Mouse (Mus musculus) gastrocnemius, adult 8-10 months (tissue): ENCODE measurements around the gene Fah. TPM values are rescaled to one million over a fixed set of nuclear protein-coding genes. Genes with fewer than 3 reads are reported as not detected.

Source experiments
- DNase-seq, 2 experiments: peaks; one replicate each; pipeline ENCODE4 v3.0.0; 2022; ENCODE audit warnings: low spot score in 2 of 2
- total RNA-seq, 4 experiments: library from RNA; stranded (reverse); gene quantifications; 2 replicates each; pipeline ENCODE4 v1.2.4; 2022

The Fah gene
- total RNA-seq = 1 to 10 TPM in 3 of 4 experiments, under 1 TPM in 1; 0.75 to 3.4 (median 1.8) TPM

GRCm38 (mm10) chr7:84606293-84606749 lies at the start of gene Fah:
Gene Fah, minus strand, starts transcription at chr7:84606722.
- peak; percentile 17 to 20 for DNase-seq

DNA sequence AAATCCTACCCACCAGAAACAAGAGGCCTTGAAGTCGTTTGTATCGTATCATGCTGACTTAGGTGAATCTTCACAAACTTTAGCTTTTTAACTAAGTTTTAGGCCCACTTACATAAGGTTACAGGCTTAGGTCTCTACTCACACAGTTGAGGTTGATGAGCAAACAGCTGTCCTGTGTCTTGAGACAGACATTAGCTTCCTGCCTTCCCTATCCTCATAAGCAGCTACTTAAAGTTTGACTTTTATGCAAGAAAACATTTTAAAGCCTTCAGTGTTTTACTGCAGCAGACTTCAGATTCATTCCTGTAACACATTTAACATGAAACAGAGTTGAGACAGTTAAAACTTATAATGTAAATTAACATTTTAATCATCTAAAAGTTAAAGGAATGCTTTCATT lies 46.2 kb upstream of the Fah start:
- no peak for DNase-seq

GRCm38 (mm10) chr7:84651987-84652321 lies 45.4 kb upstream of the Fah start:
- DNase-seq = no peak

DNA sequence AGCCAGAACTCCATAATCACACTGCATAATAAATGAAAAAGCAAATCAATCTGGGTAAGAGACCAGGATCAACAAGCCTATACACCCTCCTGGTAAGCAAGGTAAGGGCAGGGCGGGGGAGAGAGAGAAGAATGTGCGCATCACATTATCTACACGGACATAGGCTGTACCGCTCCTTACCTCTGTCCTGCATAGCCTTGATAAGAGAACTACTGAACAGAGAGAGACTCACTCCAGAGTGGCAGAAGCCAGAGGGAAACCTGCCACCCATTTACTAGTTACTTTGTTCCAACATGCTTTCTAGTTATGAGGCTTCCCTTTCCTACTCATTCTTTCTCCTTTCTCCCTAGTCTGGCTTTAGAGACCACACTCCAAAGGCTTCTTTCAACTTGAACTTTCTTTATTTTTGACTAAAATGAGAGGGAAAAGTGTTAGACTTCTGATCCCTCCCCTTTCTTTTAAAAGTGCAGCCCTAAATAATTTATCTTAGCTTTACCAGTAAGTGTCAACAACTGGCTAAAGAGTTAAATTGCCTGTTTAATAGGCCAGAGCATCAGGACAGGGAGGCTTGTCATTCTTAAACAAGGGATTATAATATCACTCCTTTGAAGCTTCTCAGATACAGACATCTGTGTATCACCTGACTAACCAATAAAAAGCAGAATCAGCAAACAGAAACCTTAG lies 44.9 kb upstream of the Fah start:
- DNase-seq = no peak

GRCm38 (mm10) chr7:84649016-84649415 lies 42.5 kb upstream of the Fah start:
- no peak for DNase-seq

DNA sequence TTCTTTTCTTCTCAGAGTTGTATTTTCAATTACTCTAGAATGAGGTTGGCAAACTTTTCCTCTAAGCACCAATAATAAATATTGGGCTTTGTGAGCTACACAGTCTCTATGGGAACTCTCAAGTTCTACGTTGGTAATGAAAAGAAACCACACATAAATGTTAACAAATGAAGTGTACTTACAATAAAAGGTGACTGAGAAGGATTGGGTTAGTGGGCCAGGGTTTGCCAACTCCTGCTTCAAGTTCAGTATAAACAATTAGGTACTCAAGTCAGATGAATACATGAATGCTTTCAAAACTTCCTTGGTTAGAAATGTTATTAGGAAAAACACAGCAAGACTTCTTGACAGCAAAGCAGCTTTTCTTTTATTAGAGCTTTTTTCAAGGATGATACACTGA lies 39.7 kb upstream of the Fah start:
- no peak for DNase-seq

DNA sequence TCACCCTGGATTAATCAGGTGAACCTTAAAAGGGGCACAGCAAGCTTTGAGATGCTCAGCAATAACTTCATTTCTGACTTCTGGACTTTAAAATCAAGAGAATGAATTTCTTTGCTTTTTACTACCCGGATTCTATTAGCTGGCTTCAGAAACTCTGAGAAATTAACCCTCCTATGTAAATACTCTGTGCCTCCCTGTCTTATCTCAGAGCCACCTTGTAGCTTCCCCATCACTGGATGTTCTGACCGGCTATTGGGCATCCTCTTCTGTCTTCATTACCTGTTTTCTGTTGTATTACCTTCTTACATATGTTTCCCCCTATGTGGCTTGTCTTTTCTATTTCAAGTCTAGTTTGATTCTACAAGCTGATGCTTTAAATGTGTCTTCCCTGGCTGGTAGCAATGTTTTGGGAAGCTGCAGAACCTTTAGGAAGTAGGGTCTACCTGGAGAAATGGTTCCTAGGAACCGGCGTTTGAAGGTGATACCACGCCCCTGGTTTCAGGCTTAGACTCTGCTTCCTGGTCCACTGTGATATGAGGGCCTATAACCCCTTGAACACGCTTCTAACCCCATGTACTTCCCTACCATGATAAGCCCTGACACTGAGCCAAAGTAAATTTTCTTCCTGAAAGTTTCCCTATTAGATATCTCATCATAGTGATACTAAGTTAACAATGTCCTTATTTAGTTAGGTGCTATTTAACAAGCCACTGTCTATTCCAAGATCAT lies 36.9 kb upstream of the Fah start:
- no peak for DNase-seq

- DNase-seq = no peak
These were observed 35.8 kb upstream of the Fah start for GRCm38 (mm10) chr7:84642159-84642928.

DNA sequence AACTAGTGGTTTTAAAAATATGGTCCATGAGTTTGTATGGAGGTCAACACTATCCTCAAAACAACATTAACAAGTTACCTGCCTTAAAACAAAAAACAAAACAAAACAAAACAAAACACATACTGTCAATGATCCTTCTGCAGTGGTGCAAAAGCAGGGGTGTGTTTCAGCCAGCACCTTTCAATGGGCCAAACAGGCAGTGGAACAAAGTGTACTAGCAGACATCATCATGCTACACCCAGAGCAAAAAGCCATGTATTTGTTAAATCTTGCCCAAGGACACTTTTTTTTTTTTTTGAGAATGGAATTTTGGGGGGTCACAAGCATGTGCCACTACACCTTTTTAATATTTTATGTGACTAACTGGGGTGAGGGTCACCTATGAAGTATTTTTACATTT lies 30.4 kb upstream of the Fah start:
- no peak for DNase-seq

- DNase-seq = no peak
These were observed 25.4 kb upstream of the Fah start for GRCm38 (mm10) chr7:84631878-84632277.

- no peak for DNase-seq
These were observed 17.2 kb upstream of the Fah start for GRCm38 (mm10) chr7:84623718-84624117.

DNA sequence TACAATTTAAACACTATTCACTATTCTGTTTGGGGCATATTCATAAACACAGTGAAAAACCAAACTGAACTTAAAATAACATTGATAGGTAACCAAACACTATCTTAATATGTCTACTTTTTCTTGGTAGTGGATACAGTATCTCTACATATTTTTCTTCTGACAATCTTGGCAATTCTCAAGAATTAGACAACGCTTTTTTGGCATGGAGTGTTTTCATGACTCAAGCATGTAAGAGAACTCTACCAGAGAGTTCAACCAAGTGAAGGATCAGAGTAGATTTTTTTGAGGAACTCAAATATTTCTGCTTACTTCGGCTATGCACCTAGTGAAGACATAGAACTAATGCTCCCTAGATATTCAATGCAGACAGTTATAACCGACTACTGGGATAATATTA lies 14.4 kb upstream of the Fah start:
- DNase-seq = no peak

DNA sequence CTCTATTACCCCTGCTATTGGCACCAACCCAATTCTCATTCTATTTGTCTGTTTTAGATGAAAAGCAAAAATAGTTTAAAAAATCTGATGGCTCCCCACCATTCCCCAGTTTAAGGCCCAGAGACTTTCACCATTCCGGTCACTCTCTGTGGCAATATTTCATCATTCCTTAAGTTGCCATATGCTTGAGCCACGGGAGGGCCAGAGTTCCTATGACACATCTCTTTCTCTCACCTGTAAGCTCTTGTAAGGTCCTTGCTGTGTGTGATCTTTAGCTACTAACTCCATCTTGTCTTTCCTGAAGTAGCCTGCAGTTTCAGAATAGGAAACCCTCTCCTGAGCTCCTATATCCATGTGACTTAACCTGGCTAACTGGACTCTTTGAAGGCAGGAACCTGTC lies 12.4 kb upstream of the Fah start:
- DNase-seq = no peak

GRCm38 (mm10) chr7:84612445-84612844 lies 5.9 kb upstream of the Fah start:
- DNase-seq = no peak

DNA sequence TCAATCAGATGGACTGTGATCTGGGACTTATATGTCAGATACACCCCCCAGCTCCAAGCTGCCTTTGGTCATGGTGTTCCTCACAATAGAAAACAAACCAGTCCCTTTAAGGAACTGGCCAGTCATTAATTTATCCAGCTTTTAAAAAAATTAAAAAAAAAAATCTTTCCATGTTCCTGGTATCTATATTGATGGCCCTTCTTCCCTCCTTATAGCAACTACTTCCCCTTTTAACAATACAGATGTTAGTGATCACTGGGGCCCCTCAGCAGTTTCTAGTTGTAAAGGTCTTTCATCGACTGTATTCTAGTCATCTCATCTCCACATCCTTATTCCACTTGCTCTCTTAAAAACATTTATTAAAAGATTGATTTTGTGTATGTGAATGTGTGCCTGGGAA lies 5.1 kb upstream of the Fah start:
- no peak for DNase-seq

GRCm38 (mm10) chr7:84605704-84606292 lies 724 bp downstream of the Fah start:
- DNase-seq = peak; percentile 71 to 72

DNA sequence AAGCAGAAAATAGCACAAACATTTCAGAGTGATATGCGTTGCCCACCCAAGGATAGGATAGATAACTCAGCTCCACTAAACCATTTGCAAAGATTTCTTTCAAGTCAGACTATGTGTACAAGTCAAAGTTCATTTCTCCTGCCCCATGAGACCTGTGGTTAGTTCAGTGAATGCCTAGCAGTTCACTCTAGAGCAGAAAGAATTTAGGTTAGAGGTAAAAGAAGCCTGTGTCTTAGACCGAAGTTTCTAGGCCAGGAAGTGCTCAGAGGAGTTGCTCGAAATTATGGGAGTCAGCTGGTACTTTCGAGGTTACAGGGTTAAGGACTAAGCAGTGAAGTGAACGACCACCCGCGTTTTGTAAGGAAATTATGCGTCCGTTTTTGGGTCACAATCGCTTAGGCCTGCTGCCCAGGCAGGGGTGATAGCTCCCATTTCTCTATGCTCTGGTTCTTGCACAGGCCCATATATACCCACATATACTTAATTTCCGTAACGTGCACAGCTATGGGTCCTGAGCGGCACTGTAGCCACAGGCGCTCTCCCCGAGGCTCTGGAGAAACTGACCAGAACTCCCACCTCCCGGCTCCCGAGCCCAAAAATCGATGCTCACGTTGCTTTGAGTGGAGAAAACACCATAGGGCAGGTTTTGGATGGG lies 1.4 kb downstream of the Fah start:
- DNase-seq = no peak

- DNase-seq = no peak
These were observed 2.0 kb downstream of the Fah start for GRCm38 (mm10) chr7:84604501-84604900.

DNA sequence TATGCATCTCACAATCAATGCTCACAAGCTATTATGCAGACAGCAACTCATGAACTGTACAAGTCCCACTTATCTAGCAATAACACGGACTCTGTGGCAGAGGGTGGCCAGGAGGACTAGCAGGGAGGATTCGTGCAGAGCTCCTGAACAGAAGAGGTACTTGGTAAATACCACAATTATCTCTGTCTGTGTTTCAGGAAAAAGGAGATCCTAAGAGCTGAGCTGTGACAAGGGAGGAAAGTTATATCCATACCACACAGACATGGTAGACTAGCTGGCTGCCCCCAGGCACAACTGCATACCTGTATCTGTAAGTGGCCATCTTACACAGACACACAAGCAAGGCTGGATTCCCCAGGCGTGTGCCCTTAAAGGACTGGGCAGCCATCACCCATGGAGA lies 5.2 kb downstream of the Fah start:
- no peak for DNase-seq

GRCm38 (mm10) chr7:84600631-84601030 lies 5.9 kb downstream of the Fah start:
- no peak for DNase-seq

DNA sequence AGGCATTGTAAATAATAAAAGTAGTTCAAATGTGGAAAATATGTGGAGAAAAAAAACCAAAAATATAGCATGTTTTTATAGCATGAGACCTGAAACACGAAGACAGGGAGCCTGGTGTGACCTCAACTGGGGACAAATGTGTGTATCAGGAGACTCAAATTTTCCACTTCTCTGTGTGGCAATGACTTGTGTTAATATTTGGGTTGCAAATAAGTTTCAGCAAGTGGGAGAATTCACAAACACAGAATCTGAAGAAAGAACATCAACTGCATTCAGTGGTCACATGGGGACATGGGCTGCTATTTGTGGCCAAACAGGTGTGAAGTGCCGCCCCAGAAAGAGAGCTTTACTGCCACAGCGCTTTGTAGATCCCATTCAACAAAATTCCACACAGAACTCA lies 9.9 kb downstream of the Fah start:
- DNase-seq = no peak

GRCm38 (mm10) chr7:84596002-84596401 lies 10.5 kb downstream of the Fah start:
- DNase-seq = no peak
